Mouse (Mus musculus) embryonic facial prominence, embryonic 13.5 days (tissue): ENCODE data around the gene Tmem132c. TPM values are rescaled to one million over a fixed set of nuclear protein-coding genes. Genes with fewer than 3 reads are reported as not detected.

Experiments used
- ATAC-seq: fragments of 200-750 bp; cut with Nextera tagmentation; 2 replicates; pipeline ENCODE4 v1.8.0; 2017; ENCODE audit warnings: low read depth; ENCODE audit not compliant: insufficient number of reproducible peaks, insufficient read depth, low FRiP score, low TSS enrichment
- H3K27ac ChIP-seq: fragments of 300-500 bp; sonication (generic); 2 replicates; pipeline ENCODE4 v1.5.1; 2015; ENCODE audit warnings: moderate library complexity, mild to moderate bottlenecking, inconsistent platforms
- H3K27me3 ChIP-seq: fragments of 300-500 bp; sonication (generic); 2 replicates; pipeline ENCODE4 v1.6.1; 2015; ENCODE audit warnings: mild to moderate bottlenecking, inconsistent platforms
- H3K36me3 ChIP-seq: fragments of 300-500 bp; sonication (generic); 2 replicates; pipeline ENCODE4 v1.6.1; 2015; ENCODE audit warnings: mild to moderate bottlenecking, inconsistent platforms
- H3K4me1 ChIP-seq: fragments of 300-500 bp; sonication (generic); 2 replicates; pipeline ENCODE4 v1.6.1; 2015; ENCODE audit warnings: inconsistent platforms
- H3K4me2 ChIP-seq: fragments of 300-500 bp; sonication (generic); 2 replicates; pipeline ENCODE4 v1.6.1; 2015; ENCODE audit warnings: moderate library complexity, mild to moderate bottlenecking, inconsistent platforms
- H3K4me3 ChIP-seq: fragments of 300-500 bp; sonication (generic); 2 replicates; pipeline ENCODE4 v1.5.1; 2015; ENCODE audit warnings: mild to moderate bottlenecking, inconsistent platforms
- H3K9ac ChIP-seq: fragments of 300-500 bp; sonication (generic); 2 replicates; pipeline ENCODE4 v1.6.1; 2015; ENCODE audit warnings: mild to moderate bottlenecking, inconsistent platforms
- H3K9me3 ChIP-seq: fragments of 300-500 bp; sonication (generic); 2 replicates; pipeline ENCODE4 v1.6.1; 2016; ENCODE audit warnings: inconsistent platforms
- WGBS: fragments of 180-500 bp; shearing (Covaris S2); methylation state at CpG from one replicate; pipeline ENCODE4 v1.1.7; 2015; ENCODE audit warnings: mixed read lengths; 5-methylcytosine and 5-hydroxymethylcytosine counted together
- polyA plus RNA-seq: library from polyadenylated mRNA; unstranded; fragments of >200 nt; fragmentation: Nextera tagmentation; extraction: Ambion mirVana; gene quantifications from 2 replicates; pipeline ENCODE4 v1.2.1, GENCODE M21; 2015

Tmem132c gene
- polyA plus RNA-seq, 1 experiment from 2014 or later = 55.6 TPM

GRCm38 (mm10) chr5:127286886-127287285, 45.3 kb downstream of the Tmem132c start:
- Histone ChIP-seq H3K27ac (no peak overlapping the region), H3K4me1 (peaks cover 36% of the 10 kb centered on the region)
- WGBS = 65% methylated on average over 5 of the region's 5 CpGs

GRCm38 (mm10) chr5:127289659-127290058, 48.1 kb downstream of the Tmem132c start:
- no peaks in the 10 kb centered on the region for H3K27me3 ChIP-seq
- no peak overlapping the region for H3K27ac ChIP-seq
- no peak overlapping the region for H3K4me2 ChIP-seq
- peaks cover 12% of the 10 kb centered on the region; the same call in 1 of the 2 replicates for H3K9me3 ChIP-seq
- no peak for ATAC-seq
- H3K4me3 ChIP-seq = no peak overlapping the region
- no peak overlapping the region for H3K9ac ChIP-seq
- peaks cover 28% of the 10 kb centered on the region for H3K4me1 ChIP-seq
- 92% methylated on average over 8 of the region's 8 CpGs for WGBS
- peaks cover 13% of the 10 kb centered on the region; the same call in 1 of the 2 replicates for H3K36me3 ChIP-seq

More at GRCm38 (mm10) chr5:127286886-127287285, 45.3 kb downstream of the Tmem132c start:
- Histone ChIP-seq H3K9me3 (peaks cover 9% of the 10 kb centered on the region; the same call in 1 of the 2 replicates), H3K36me3 (peaks cover 13% of the 10 kb centered on the region; the same call in 1 of the 2 replicates), H3K4me2 (no peak overlapping the region), H3K4me3 (no peak overlapping the region), H3K9ac (no peak overlapping the region), H3K27me3 (no peaks in the 10 kb centered on the region)
- ATAC-seq = no peak

- H3K36me3 ChIP-seq = peaks cover 13% of the 10 kb centered on the region; the same call in 1 of the 2 replicates
- peak overlapping the region; percentile 75 for H3K27ac ChIP-seq
- no peak overlapping the region for H3K4me3 ChIP-seq
- no peaks in the 10 kb centered on the region for H3K27me3 ChIP-seq
- WGBS = 42% methylated on average over 17 of the region's 17 CpGs
- no peak for ATAC-seq
- peak overlapping the region; percentile 17 for H3K4me2 ChIP-seq
- H3K9me3 ChIP-seq = peaks cover 12% of the 10 kb centered on the region; the same call in 1 of the 2 replicates
- H3K4me1 ChIP-seq = peaks cover 35% of the 10 kb centered on the region
- 0 out of 2 replicates have a peak overlapping the region, but pooled peaks have one; percentile 4 for H3K9ac ChIP-seq
These were observed 49.0 kb downstream of the Tmem132c start for GRCm38 (mm10) chr5:127290461-127291250.

- Histone ChIP-seq H3K4me3 (no peak overlapping the region), H3K9me3 (peaks cover 12% of the 10 kb centered on the region; the same call in 1 of the 2 replicates), H3K4me1 (peaks cover 33% of the 10 kb centered on the region), H3K36me3 (peaks cover 9% of the 10 kb centered on the region; the same call in 1 of the 2 replicates), H3K9ac (no peak overlapping the region), H3K27me3 (no peaks in the 10 kb centered on the region), H3K27ac (no peak overlapping the region), H3K4me2 (no peak overlapping the region)
- WGBS = 71% methylated on average over 7 of the region's 7 CpGs
- no peak for ATAC-seq
These were observed 50.0 kb downstream of the Tmem132c start for GRCm38 (mm10) chr5:127291581-127291980.

- Histone ChIP-seq H3K4me1 (peaks cover 44% of the 10 kb centered on the region), H3K36me3 (peaks cover 9% of the 10 kb centered on the region; the same call in 1 of the 2 replicates), H3K27me3 (no peaks in the 10 kb centered on the region), H3K4me2 (no peak overlapping the region), H3K9ac (no peak overlapping the region), H3K4me3 (no peak overlapping the region), H3K27ac (no peak overlapping the region), H3K9me3 (peaks cover 12% of the 10 kb centered on the region; the same call in 1 of the 2 replicates)
- 81% methylated on average over 3 of the region's 3 CpGs for WGBS
- ATAC-seq = no peak
These were observed 52.1 kb downstream of the Tmem132c start for GRCm38 (mm10) chr5:127293698-127294097.

DNA sequence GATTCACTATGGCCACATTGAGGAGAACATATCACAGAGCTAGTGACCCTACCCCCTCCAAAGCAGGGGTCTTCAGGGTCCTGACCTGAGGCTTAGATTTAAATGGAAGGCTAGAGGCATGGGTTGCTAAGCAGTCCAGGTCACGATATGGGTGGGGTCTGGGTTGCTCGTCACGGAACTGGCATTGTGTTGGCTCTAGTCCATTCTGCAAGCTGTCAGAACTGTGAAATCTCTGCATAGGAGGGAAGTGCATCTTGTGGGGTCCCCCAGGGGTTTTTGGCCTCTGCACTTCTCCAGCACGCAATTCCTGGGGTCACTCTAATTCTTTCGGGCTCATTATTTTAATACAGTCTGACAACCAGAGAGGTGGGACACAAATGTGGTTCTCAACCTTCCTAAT, 55.9 kb downstream of the Tmem132c start:
- Histone ChIP-seq H3K9me3 (0 out of 2 replicates have a peak, but pooled peaks cover 3% of the 10 kb centered on the region), H3K4me1 (peaks cover 46% of the 10 kb centered on the region), H3K9ac (no peak overlapping the region), H3K27ac (no peak overlapping the region), H3K4me2 (no peak overlapping the region), H3K36me3 (no peaks in the 10 kb centered on the region), H3K27me3 (no peaks in the 10 kb centered on the region), H3K4me3 (no peak overlapping the region)
- no peak for ATAC-seq
- 47% methylated on average over 5 of the region's 5 CpGs for WGBS

- Histone ChIP-seq H3K36me3 (no peaks in the 10 kb centered on the region), H3K4me1 (peaks cover 46% of the 10 kb centered on the region), H3K27me3 (no peaks in the 10 kb centered on the region), H3K9me3 (0 out of 2 replicates have a peak, but pooled peaks cover under 1% of the 10 kb centered on the region), H3K27ac (no peak overlapping the region; the same call in 1 of the 2 replicates), H3K4me3 (no peak overlapping the region), H3K9ac (no peak overlapping the region), H3K4me2 (no peak overlapping the region)
- ATAC-seq = no peak
- WGBS = 29% methylated on average over 2 of the region's 2 CpGs
These were observed 56.5 kb downstream of the Tmem132c start for GRCm38 (mm10) chr5:127298060-127298459.

- ATAC-seq = no peak
- 14% methylated on average over 1 of the region's 1 CpGs for WGBS
- H3K4me3 ChIP-seq = no peak overlapping the region
- no peak overlapping the region for H3K4me2 ChIP-seq
- H3K27ac ChIP-seq = no peak overlapping the region
- no peaks in the 10 kb centered on the region for H3K27me3 ChIP-seq
- H3K4me1 ChIP-seq = peaks cover 46% of the 10 kb centered on the region
- H3K9me3 ChIP-seq = no peaks in the 10 kb centered on the region
- H3K9ac ChIP-seq = no peak overlapping the region
- no peaks in the 10 kb centered on the region for H3K36me3 ChIP-seq
These were observed 57.4 kb downstream of the Tmem132c start for GRCm38 (mm10) chr5:127299010-127299409.

- Histone ChIP-seq H3K4me3 (no peak overlapping the region), H3K9ac (0 out of 2 replicates have a peak overlapping the region, but pooled peaks have one; percentile 4), H3K27ac (peak overlapping the region; percentile 48; the same call in 1 of the 2 replicates), H3K4me1 (peaks cover 41% of the 10 kb centered on the region), H3K36me3 (no peaks in the 10 kb centered on the region), H3K27me3 (no peaks in the 10 kb centered on the region), H3K4me2 (no peak overlapping the region), H3K9me3 (no peaks in the 10 kb centered on the region)
- WGBS = 38% methylated on average over 8 of the region's 8 CpGs
- ATAC-seq = no peak
These were observed 59.1 kb downstream of the Tmem132c start for GRCm38 (mm10) chr5:127300597-127301254.

DNA sequence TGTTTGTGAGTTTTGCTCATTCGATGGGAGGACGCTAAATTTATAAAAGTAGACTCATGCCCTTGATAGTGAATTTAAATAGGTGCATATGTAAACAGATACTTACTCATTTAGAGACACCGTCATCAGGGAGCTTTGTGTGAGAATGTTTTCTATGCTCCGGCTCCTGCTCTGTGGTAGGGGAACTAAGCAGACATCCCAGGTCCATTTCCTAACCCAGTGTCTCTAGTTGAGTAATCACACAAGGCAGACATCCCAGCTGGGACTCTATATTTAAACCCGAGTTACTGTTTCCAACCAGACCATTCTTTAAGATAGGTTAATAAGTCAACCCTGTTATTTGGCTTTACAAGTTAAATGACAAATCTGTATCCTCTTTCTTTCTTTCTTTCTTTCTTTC, 63.7 kb downstream of the Tmem132c start:
- no peak overlapping the region for H3K4me2 ChIP-seq
- H3K9ac ChIP-seq = no peak overlapping the region
- H3K27me3 ChIP-seq = no peaks in the 10 kb centered on the region
- no peak for ATAC-seq
- H3K9me3 ChIP-seq = no peaks in the 10 kb centered on the region
- no peak overlapping the region for H3K27ac ChIP-seq
- no peak overlapping the region for H3K4me3 ChIP-seq
- WGBS = 53% methylated on average over 5 of the region's 5 CpGs
- H3K36me3 ChIP-seq = no peaks in the 10 kb centered on the region
- H3K4me1 ChIP-seq = peaks cover 32% of the 10 kb centered on the region

DNA sequence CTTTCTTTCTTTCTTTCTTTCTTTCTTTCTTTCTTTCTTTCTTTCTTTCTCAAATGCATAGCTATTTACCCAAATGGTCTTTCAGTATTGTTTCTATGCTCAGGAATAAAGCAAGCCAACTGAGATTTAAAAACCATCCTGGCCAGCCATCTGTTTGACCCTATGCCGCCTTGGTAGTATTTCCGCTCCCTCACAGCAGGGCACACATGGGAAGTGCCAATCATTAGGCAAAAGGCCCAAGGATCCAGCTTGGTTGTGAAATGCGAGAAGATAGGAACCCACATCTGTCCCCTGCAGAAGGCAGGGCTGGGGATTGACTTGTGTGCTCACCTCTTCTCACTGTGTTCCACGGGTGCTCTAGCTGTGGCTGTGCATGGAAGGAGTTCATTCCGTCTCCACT, 64.1 kb downstream of the Tmem132c start:
- ATAC-seq = no peak
- Histone ChIP-seq H3K9ac (no peak overlapping the region), H3K27ac (no peak overlapping the region), H3K27me3 (no peaks in the 10 kb centered on the region), H3K36me3 (no peaks in the 10 kb centered on the region), H3K4me3 (no peak overlapping the region), H3K9me3 (no peaks in the 10 kb centered on the region), H3K4me1 (peaks cover 32% of the 10 kb centered on the region), H3K4me2 (no peak overlapping the region)
- WGBS = 53% methylated on average over 5 of the region's 5 CpGs
